Mouse (Mus musculus) liver, embryonic 11.5 days (tissue): ENCODE measurements around the gene Cilp. TPM values are rescaled to one million over a fixed set of nuclear protein-coding genes. Genes with fewer than 3 reads are reported as not detected.

Experiments
- ATAC-seq: fragments of 200-750 bp; cut with Nextera tagmentation; replicated peaks from 2 replicates; pipeline ENCODE4 v1.8.0; 2017; ENCODE audit warnings: moderate number of reproducible peaks, mild to moderate bottlenecking, moderate TSS enrichment, moderate library complexity; ENCODE audit not compliant: low FRiP score
- DNase-seq: peaks from one replicate; pipeline ENCODE4 v3.0.0-alpha.2; 2017; ENCODE audit warnings: low spot score
- H3K27ac ChIP-seq: fragments of 300-500 bp; sonication (generic); 2 replicates; pipeline ENCODE4 v1.5.1; 2014; ENCODE audit warnings: mild to moderate bottlenecking, low read depth, low read length, control low read depth
- H3K27me3 ChIP-seq: fragments of 300-500 bp; sonication (generic); replicated peaks from 2 replicates; pipeline ENCODE4 v1.6.1; 2014; ENCODE audit warnings: low read length, mixed read lengths; ENCODE audit not compliant: control insufficient read depth, insufficient read depth
- H3K36me3 ChIP-seq: fragments of 300-500 bp; sonication (generic); 2 replicates; pipeline ENCODE4 v1.6.1; 2014; ENCODE audit warnings: mild to moderate bottlenecking, low read length, moderate library complexity, mixed read lengths; ENCODE audit not compliant: control insufficient read depth, insufficient read depth
- H3K4me1 ChIP-seq: fragments of 300-500 bp; sonication (generic); replicated peaks from 2 replicates; pipeline ENCODE4 v1.6.1; 2014; ENCODE audit warnings: low read length, mixed read lengths; ENCODE audit not compliant: control insufficient read depth, insufficient read depth
- H3K4me2 ChIP-seq: fragments of 300-500 bp; sonication (generic); 2 replicates; pipeline ENCODE4 v1.6.1; 2014; ENCODE audit warnings: mild to moderate bottlenecking, control low read depth, moderate library complexity
- H3K4me3 ChIP-seq: fragments of 300-500 bp; sonication (generic); 2 replicates; pipeline ENCODE4 v1.5.1; 2014; ENCODE audit warnings: low read depth, low read length, control low read depth
- H3K9ac ChIP-seq: fragments of 300-500 bp; sonication (generic); 2 replicates; pipeline ENCODE4 v1.6.1; 2014; ENCODE audit warnings: low read depth, low read length, control low read depth
- H3K9me3 ChIP-seq: fragments of 300-500 bp; sonication (generic); 2 replicates; pipeline ENCODE4 v1.6.1; 2016; ENCODE audit warnings: low read length, inconsistent platforms, mixed read lengths; ENCODE audit not compliant: control insufficient read depth
- WGBS: fragments of 180-500 bp; shearing (Covaris S2); extraction: QIAGEN DNeasy Blood & Tissue Kit; methylation state at CpG from one replicate; pipeline ENCODE4 v1.1.7; 2014; 5-methylcytosine and 5-hydroxymethylcytosine counted together
- polyA plus RNA-seq: library from polyadenylated mRNA; unstranded; fragments of >200 nt; fragmentation: Nextera tagmentation; extraction: Ambion mirVana; gene quantifications from 2 replicates; pipeline ENCODE4 v1.2.1, GENCODE M21; 2014

Cilp gene
- polyA plus RNA-seq, 1 experiment from 2014 or later = 0.07 TPM

DNA sequence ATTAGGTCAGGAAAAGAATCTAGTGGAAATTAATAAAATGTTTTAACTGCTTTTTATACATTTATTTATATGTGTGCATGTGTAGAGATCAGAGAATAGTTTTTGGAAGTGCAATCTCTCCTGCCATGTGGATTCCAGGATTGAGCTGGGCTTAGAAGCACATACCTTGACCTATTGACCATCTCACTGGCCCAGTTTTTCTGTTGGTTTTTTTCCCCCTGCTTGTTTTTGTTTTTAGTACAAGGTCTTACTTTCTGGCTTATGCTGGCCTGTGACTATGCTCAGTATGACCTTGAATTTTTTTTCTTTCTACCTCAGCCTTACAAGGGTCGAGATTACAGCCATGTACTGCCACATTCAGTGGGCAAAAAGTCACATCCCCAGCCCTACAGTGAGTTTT lies 43.0 kb downstream of the Cilp start:
- Histone ChIP-seq H3K9ac (no peak overlapping the region), H3K27me3 (no peaks in the 10 kb centered on the region), H3K4me2 (no peak overlapping the region), H3K9me3 (no peaks in the 10 kb centered on the region), H3K4me3 (no peak overlapping the region), H3K27ac (no peak overlapping the region), H3K4me1 (no peaks in the 10 kb centered on the region), H3K36me3 (peaks cover 28% of the 10 kb centered on the region)
- WGBS = 88% methylated on average over 1 of the region's 1 CpGs
- DNase-seq = no peak
- ATAC-seq = no peak

GRCm38 (mm10) chr9:65312669-65313357 lies 47.8 kb downstream of the Cilp start:
- H3K4me3 ChIP-seq = no peak overlapping the region
- DNase-seq (no peak), ATAC-seq (no peak)
- H3K27ac ChIP-seq = no peak overlapping the region
- no peak overlapping the region for H3K4me2 ChIP-seq
- no peaks in the 10 kb centered on the region for H3K4me1 ChIP-seq
- no peaks in the 10 kb centered on the region for H3K27me3 ChIP-seq
- WGBS = 90% methylated on average over 4 of the region's 4 CpGs
- H3K9me3 ChIP-seq = no peaks in the 10 kb centered on the region
- H3K9ac ChIP-seq = no peak overlapping the region
- H3K36me3 ChIP-seq = peaks cover 25% of the 10 kb centered on the region

- ATAC-seq = no peak
- Histone ChIP-seq H3K9me3 (no peaks in the 10 kb centered on the region), H3K36me3 (peaks cover 23% of the 10 kb centered on the region), H3K4me3 (no peak overlapping the region), H3K27me3 (no peaks in the 10 kb centered on the region), H3K9ac (no peak overlapping the region), H3K4me1 (no peaks in the 10 kb centered on the region), H3K4me2 (no peak overlapping the region), H3K27ac (no peak overlapping the region)
- 89% methylated on average over 1 of the region's 1 CpGs for WGBS
- DNase-seq = no peak
Measured at GRCm38 (mm10) chr9:65313846-65314245, 48.9 kb downstream of the Cilp start.

DNA sequence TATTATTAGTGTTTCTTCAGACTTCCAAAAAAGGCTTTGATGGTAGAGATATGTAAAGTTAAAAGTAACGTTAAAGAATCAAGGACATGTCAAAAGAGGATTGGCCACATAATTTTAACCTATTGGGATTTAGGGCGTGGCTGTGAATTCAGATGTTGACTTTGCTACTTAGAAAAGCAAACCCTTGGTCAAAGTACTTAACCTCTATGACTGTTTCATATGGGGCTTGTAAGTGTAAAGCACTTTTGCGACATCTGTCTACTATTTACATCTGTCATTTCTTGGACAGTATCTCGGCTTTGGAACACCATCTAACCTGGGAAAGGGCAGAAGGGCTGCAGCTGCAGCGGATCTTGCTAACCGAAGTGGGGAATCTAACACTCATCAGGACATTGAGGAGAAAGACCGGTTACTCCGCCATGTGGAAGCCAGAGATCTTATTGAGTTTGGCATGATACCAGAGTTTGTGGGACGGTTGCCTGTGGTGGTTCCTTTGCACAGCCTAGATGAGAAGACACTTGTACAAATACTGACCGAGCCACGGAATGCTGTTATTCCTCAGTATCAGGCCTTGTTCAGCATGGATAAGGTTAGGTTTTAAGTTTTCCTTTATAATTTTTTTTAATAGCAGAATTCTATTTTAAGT lies 57.4 kb downstream of the Cilp start:
- H3K9me3 ChIP-seq = no peaks in the 10 kb centered on the region
- no peak overlapping the region for H3K27ac ChIP-seq
- no peak overlapping the region for H3K4me3 ChIP-seq
- no peak overlapping the region for H3K9ac ChIP-seq
- ATAC-seq (no peak), DNase-seq (no peak)
- no peaks in the 10 kb centered on the region for H3K27me3 ChIP-seq
- no peak overlapping the region for H3K4me2 ChIP-seq
- 88% methylated on average over 11 of the region's 11 CpGs for WGBS
- H3K4me1 ChIP-seq = no peaks in the 10 kb centered on the region
- peaks cover 23% of the 10 kb centered on the region; the same call in 1 of the 2 replicates for H3K36me3 ChIP-seq

- Histone ChIP-seq H3K9me3 (no peaks in the 10 kb centered on the region), H3K27me3 (no peaks in the 10 kb centered on the region), H3K27ac (no peak overlapping the region), H3K36me3 (peaks cover 20% of the 10 kb centered on the region; the same call in 1 of the 2 replicates), H3K4me3 (no peak overlapping the region), H3K4me2 (no peak overlapping the region), H3K9ac (no peak overlapping the region), H3K4me1 (no peaks in the 10 kb centered on the region)
- no peak for DNase-seq
- ATAC-seq = no peak
Measured at GRCm38 (mm10) chr9:65325971-65326370, 61.0 kb downstream of the Cilp start.

DNA sequence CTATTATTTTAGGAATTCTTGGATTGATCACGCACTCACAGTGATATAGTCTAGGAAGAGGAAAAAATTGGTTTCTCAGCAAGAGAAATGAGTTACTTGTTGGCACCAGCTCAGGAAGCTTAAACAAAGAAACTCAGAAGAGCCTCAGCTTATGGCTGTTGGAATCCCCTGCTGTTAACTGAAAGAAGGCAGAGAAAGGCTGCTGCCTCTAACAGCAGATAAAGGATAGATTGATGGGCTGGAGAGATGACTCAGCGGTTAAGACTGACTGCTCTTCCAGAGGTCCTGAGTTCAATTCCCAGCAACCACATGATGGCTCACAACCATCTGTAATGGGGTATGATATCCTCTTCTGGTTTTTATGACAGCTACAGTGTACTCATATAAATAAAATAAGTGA lies 62.4 kb downstream of the Cilp start:
- Histone ChIP-seq H3K9ac (no peak overlapping the region), H3K27ac (no peak overlapping the region), H3K9me3 (no peaks in the 10 kb centered on the region), H3K36me3 (peaks cover 17% of the 10 kb centered on the region; the same call in 1 of the 2 replicates), H3K4me1 (no peaks in the 10 kb centered on the region), H3K4me2 (no peak overlapping the region), H3K4me3 (no peak overlapping the region), H3K27me3 (no peaks in the 10 kb centered on the region)
- no peak for DNase-seq
- ATAC-seq = no peak
- WGBS = 90% methylated on average over 2 of the region's 2 CpGs

Other genes starting within 250 kb of the Cilp start
- gene Hacd3, start 243.5 kb upstream of the Cilp start, polyA plus RNA-seq = 83.6 and 95.4 TPM in 2 replicates
- gene Dpp8, start 232.8 kb upstream of the Cilp start, polyA plus RNA-seq = 30.9 and 36.7 TPM in 2 replicates
- 12.0 and 15.0 TPM in 2 replicates for gene Igdcc4, start 163.7 kb upstream of the Cilp start, polyA plus RNA-seq
- 4.8 and 5.5 TPM in 2 replicates for gene Igdcc3, start 124.0 kb upstream of the Cilp start, polyA plus RNA-seq
- 7.3 and 7.5 TPM in 2 replicates for gene Parp16, start 69.8 kb upstream of the Cilp start, polyA plus RNA-seq
- gene Clpx, start 29.1 kb downstream of the Cilp start, polyA plus RNA-seq = 49.3 and 54.5 TPM in 2 replicates
- gene Pdcd7, start 80.9 kb downstream of the Cilp start, polyA plus RNA-seq = 10.5 and 10.6 TPM in 2 replicates
- 0.19 and 0.30 TPM in 2 replicates for gene Ubap1l, start 95.9 kb downstream of the Cilp start, polyA plus RNA-seq
- 0.43 and 0.81 TPM in 2 replicates for gene Kbtbd13, start 126.5 kb downstream of the Cilp start, polyA plus RNA-seq
- gene Rasl12, start 133.3 kb downstream of the Cilp start, polyA plus RNA-seq = 1.4 TPM in 2 replicates
- gene Slc51b, start 157.8 kb downstream of the Cilp start, polyA plus RNA-seq = not detected in 2 replicates
- 20.2 and 20.3 TPM in 2 replicates for gene Mtfmt, start 170.6 kb downstream of the Cilp start, polyA plus RNA-seq
- gene Spg21, start 195.8 kb downstream of the Cilp start, polyA plus RNA-seq = 54.7 and 64.9 TPM in 2 replicates